Mouse (Mus musculus): ENCODE measurements around the gene BC030870. TPM values are rescaled to one million over a fixed set of nuclear protein-coding genes. Genes with fewer than 3 reads are reported as not detected.

The BC030870 gene
- total and polyA plus RNA-seq, 2 experiments from 2014 or later = not detected

DNA sequence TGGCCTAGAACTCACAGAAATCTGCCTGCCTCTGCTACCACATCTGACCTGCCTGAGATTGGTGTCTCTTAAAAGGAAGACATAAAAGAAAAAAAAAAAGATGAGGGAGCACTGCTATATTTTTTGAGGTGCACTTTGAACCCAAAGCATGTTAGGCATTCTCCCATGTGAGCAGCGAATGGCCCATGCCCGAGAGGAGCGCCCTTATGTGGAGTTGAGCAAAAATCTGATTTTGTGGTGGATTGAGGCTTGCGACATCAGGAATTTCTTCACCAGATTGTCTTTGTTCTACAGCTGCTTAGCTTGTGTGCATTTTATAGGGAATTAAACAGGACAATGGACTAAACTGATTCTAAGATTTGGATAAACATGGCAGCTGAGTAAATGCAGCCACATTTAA, 82.2 kb downstream of the BC030870 start:
- Histone ChIP-seq H3K27ac (ENCODE audit: low read depth) (no peak overlapping the region), H3K27me3 (ENCODE audit: control insufficient read depth, insufficient read depth, low read length) (no peaks in the 10 kb centered on the region)
- whole genome bisulfite sequencing = 91% methylated on average over 4 of the region's 4 CpGs

GRCm38 (mm10) chr8:65046565-65046964, 82.8 kb downstream of the BC030870 start:
- Histone ChIP-seq H3K4me1 (ENCODE audit: control insufficient read depth, insufficient read depth) (no peaks in the 10 kb centered on the region), H3K9me3 (replicated peaks; ENCODE audit: control insufficient read depth, low read length) (no peaks in the 10 kb centered on the region), H3K4me3 (ENCODE audit: low read depth, low read length) (no peak overlapping the region), H3K27ac (ENCODE audit: low read depth) (no peak overlapping the region), H3K4me2 (ENCODE audit: low read depth, low read length) (no peak overlapping the region), H3K36me3 (replicated peaks; ENCODE audit: control insufficient read depth, insufficient read depth, low read length) (no peaks in the 10 kb centered on the region), H3K27me3 (ENCODE audit: control insufficient read depth, insufficient read depth, low read length) (no peaks in the 10 kb centered on the region), H3K9ac (replicated peaks; ENCODE audit: low read depth, low read length) (no peak overlapping the region)
- no peak for ATAC-seq (ENCODE audit: insufficient read depth, low read depth)
- no peak for TF ChIP-seq EP300 (IDR thresholded peaks at IDR 0.05; ENCODE audit: low read depth)
- no peak for TF ChIP-seq CTCF (IDR thresholded peaks at IDR 0.05; ENCODE audit: low read depth)
- 34% methylated on average over 5 of the region's 5 CpGs for WGBS
- DNase-seq (ENCODE audit: low spot score) = no peak

More for the DNA sequence above, 82.2 kb downstream of the BC030870 start:
- no peaks in the 10 kb centered on the region for H3K36me3 ChIP-seq (replicated peaks; ENCODE audit: control insufficient read depth, insufficient read depth, low read length)
- DNase-seq (ENCODE audit: low spot score) = no peak
- ATAC-seq (ENCODE audit: insufficient read depth, low read depth) = no peak
- H3K9ac ChIP-seq (replicated peaks; ENCODE audit: low read depth, low read length) = no peak overlapping the region
- no peaks in the 10 kb centered on the region for H3K4me1 ChIP-seq (ENCODE audit: control insufficient read depth, insufficient read depth)
- TF ChIP-seq CTCF (IDR thresholded peaks at IDR 0.05; ENCODE audit: low read depth) (no peak), EP300 (IDR thresholded peaks at IDR 0.05; ENCODE audit: low read depth) (no peak)
- no peaks in the 10 kb centered on the region for H3K9me3 ChIP-seq (replicated peaks; ENCODE audit: control insufficient read depth, low read length)
- H3K4me2 ChIP-seq (ENCODE audit: low read depth, low read length) = no peak overlapping the region
- no peak overlapping the region for H3K4me3 ChIP-seq (ENCODE audit: low read depth, low read length)

DNA sequence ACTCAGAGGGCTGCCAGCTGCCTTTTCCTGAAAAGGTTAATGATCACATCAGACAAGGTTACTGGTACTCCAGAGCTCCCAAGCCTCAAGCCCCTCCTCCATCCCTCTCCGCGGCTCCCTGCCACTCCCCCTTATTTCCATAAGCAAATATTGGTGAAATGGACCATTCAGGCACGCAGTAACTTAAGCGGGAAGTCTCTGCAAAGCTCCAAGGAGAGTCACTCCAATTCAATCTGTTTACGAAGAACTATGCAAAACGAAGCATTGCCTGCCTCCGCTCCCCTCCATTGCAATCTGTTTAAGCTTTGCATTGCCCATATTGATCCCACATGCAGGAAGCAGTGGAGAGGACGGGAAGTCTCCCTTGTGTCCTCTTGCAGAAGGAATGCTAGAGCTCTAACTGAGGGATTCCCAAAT, 92.2 kb downstream of the BC030870 start, which contains the start of gene Apela:
TSS of gene Apela (minus strand) at position 220 of the 417 bp plus-strand sequence.
- no peaks in the 10 kb centered on the region for H3K27me3 ChIP-seq (ENCODE audit: control insufficient read depth, insufficient read depth, low read length)
- no peak within 1 kb of the TSS for H3K27ac ChIP-seq (ENCODE audit: low read depth)
- no peaks in the 10 kb centered on the region for H3K9me3 ChIP-seq (replicated peaks; ENCODE audit: control insufficient read depth, low read length)
- 0 out of 2 replicates have a peak, but pooled peaks cover 14% of the 10 kb centered on the region for H3K4me1 ChIP-seq (ENCODE audit: control insufficient read depth, insufficient read depth)
- peak within 1 kb of the TSS; percentile 35 for H3K4me3 ChIP-seq (ENCODE audit: low read depth, low read length)
- ATAC-seq (ENCODE audit: insufficient read depth, low read depth) = 0 out of 2 replicates have a peak, but pooled peaks have one; percentile 33
- 2% methylated on average over 8 of the region's 8 CpGs for WGBS
- H3K36me3 ChIP-seq (replicated peaks; ENCODE audit: control insufficient read depth, insufficient read depth, low read length) = no peaks in the 10 kb centered on the region
- no peak for TF ChIP-seq EP300 (IDR thresholded peaks at IDR 0.05; ENCODE audit: low read depth)
- TF ChIP-seq CTCF (IDR thresholded peaks at IDR 0.05; ENCODE audit: low read depth) = no peak
- peak within 1 kb of the TSS; percentile 59 for H3K4me2 ChIP-seq (ENCODE audit: low read depth, low read length)
- no peak within 1 kb of the TSS for H3K9ac ChIP-seq (replicated peaks; ENCODE audit: low read depth, low read length)
- peak; percentile 20 for DNase-seq (ENCODE audit: low spot score)

Small RNAs within 50 kb of the gene (microRNA-seq; reads per million reads assigned to microRNA genes)
- gene Gm24333 = not detected

Other genes with a start within 250 kb of the BC030870 start
- gene Tmem192, start 182.4 kb downstream of the BC030870 start, total RNA-seq (2014; rRNA removed; ENCODE audit: low replicate concordance) = 14.3 and 97.7 TPM in 2 replicates
- 37.2 TPM in 2 replicates for gene Tmem192, start 182.4 kb downstream of the BC030870 start, polyA plus RNA-seq (2015; fragmentation: Nextera tagmentation; extraction: Ambion mirVana)
- not detected in 2 replicates for gene Trim75, start 141.7 kb downstream of the BC030870 start, total RNA-seq (2014; rRNA removed; ENCODE audit: low replicate concordance)
- gene Trim75, start 141.7 kb downstream of the BC030870 start, polyA plus RNA-seq (2015; fragmentation: Nextera tagmentation; extraction: Ambion mirVana) = not detected in 2 replicates
- not detected in 2 replicates for gene Trim61, start 111.0 kb downstream of the BC030870 start, total RNA-seq (2014; rRNA removed; ENCODE audit: low replicate concordance)
- not detected in 2 replicates for gene Trim61, start 111.0 kb downstream of the BC030870 start, polyA plus RNA-seq (2015; fragmentation: Nextera tagmentation; extraction: Ambion mirVana)
- not detected in 2 replicates for gene Trim60, start 111.0 kb downstream of the BC030870 start, total RNA-seq (2014; rRNA removed; ENCODE audit: low replicate concordance)
- not detected in 2 replicates for gene Trim60, start 111.0 kb downstream of the BC030870 start, polyA plus RNA-seq (2015; fragmentation: Nextera tagmentation; extraction: Ambion mirVana)
- 2.7 TPM in 1 of 2 replicates, not detected in the other for gene Apela, start 92.2 kb downstream of the BC030870 start, total RNA-seq (2014; rRNA removed; ENCODE audit: low replicate concordance)
- gene Apela, start 92.2 kb downstream of the BC030870 start, polyA plus RNA-seq (2015; fragmentation: Nextera tagmentation; extraction: Ambion mirVana) = 2.6 and 3.3 TPM in 2 replicates
- gene Gm10663, start 54.5 kb downstream of the BC030870 start, total RNA-seq (2014; rRNA removed; ENCODE audit: low replicate concordance) = not detected in 2 replicates
- gene Gm10663, start 54.5 kb downstream of the BC030870 start, polyA plus RNA-seq (2015; fragmentation: Nextera tagmentation; extraction: Ambion mirVana) = not detected in 2 replicates

All from heart, postnatal 0 days (tissue).